Mouse (Mus musculus): ENCODE measurements around the gene Usp5. TPM values are rescaled to one million over a fixed set of nuclear protein-coding genes. Genes with fewer than 3 reads are reported as not detected.
A peak's percentile ranks its signal among the peaks of the same experiment; 100 is the strongest.
"Not testable (repeated sequence)": the region's sequence is repeated elsewhere in the genome, so short reads cannot be mapped to it uniquely, and the experiment has no call there.

Usp5 gene
- total RNA-seq, 2 experiments from 2014 or later = 81.7 to 85.9 TPM

- DNase-seq (ENCODE audit: low spot score in 2 of 2) = no peak
Observed at GRCm38 (mm10) chr6:124840241-124841167, 11.2 kb upstream of the Usp5 start, which contains the start of gene Gnb3. Gene Gnb3, minus strand, starts transcription at chr6:124840275.

- DNase-seq (ENCODE audit: low spot score in 2 of 2) = peak in 1 of 2 experiments; percentile 47
Observed at GRCm38 (mm10) chr6:124839805-124840204, 10.5 kb upstream of the Usp5 start.

GRCm38 (mm10) chr6:124836411-124836810, 7.1 kb upstream of the Usp5 start:
- no peak for DNase-seq (ENCODE audit: low spot score in 2 of 2)

- DNase-seq (ENCODE audit: low spot score in 2 of 2) = no peak
Observed at GRCm38 (mm10) chr6:124835531-124835930, 6.2 kb upstream of the Usp5 start.

- DNase-seq (ENCODE audit: low spot score in 2 of 2) = no peak
Observed at GRCm38 (mm10) chr6:124834512-124835081, 5.3 kb upstream of the Usp5 start.

- no peak for DNase-seq (ENCODE audit: low spot score in 2 of 2)
Observed at GRCm38 (mm10) chr6:124831649-124832048, 2.4 kb upstream of the Usp5 start.

- DNase-seq (ENCODE audit: low spot score in 2 of 2) = not testable (repeated sequence)
Observed at GRCm38 (mm10) chr6:124831199-124831598, 1.9 kb upstream of the Usp5 start.

GRCm38 (mm10) chr6:124829799-124830700, 766 bp upstream of the Usp5 start:
- peak; percentile 70 to 90 for DNase-seq (ENCODE audit: low spot score in 2 of 2)

GRCm38 (mm10) chr6:124828101-124828592, 1.1 kb downstream of the Usp5 start:
- DNase-seq (ENCODE audit: low spot score in 2 of 2) = no peak

GRCm38 (mm10) chr6:124822049-124822448, 7.2 kb downstream of the Usp5 start:
- DNase-seq (ENCODE audit: low spot score in 2 of 2) = no peak

GRCm38 (mm10) chr6:124820891-124821290, 8.4 kb downstream of the Usp5 start:
- no peak for DNase-seq (ENCODE audit: low spot score in 2 of 2)

- DNase-seq (ENCODE audit: low spot score in 2 of 2) = no peak
Observed at GRCm38 (mm10) chr6:124817971-124818370, 11.3 kb downstream of the Usp5 start.

GRCm38 (mm10) chr6:124817563-124817962, 11.7 kb downstream of the Usp5 start:
- no peak for DNase-seq (ENCODE audit: low spot score in 2 of 2)

- no peak for DNase-seq (ENCODE audit: low spot score in 2 of 2)
Observed at GRCm38 (mm10) chr6:124817125-124817524, 12.2 kb downstream of the Usp5 start.

GRCm38 (mm10) chr6:124816611-124817010, 12.7 kb downstream of the Usp5 start:
- no peak for DNase-seq (ENCODE audit: low spot score in 2 of 2)

- no peak for DNase-seq (ENCODE audit: low spot score in 2 of 2)
Observed at GRCm38 (mm10) chr6:124814858-124815774, 14.2 kb downstream of the Usp5 start.

- no peak for DNase-seq (ENCODE audit: low spot score in 2 of 2)
Observed at GRCm38 (mm10) chr6:124814448-124814847, 14.8 kb downstream of the Usp5 start.

GRCm38 (mm10) chr6:124813933-124814332, 15.4 kb downstream of the Usp5 start, which contains the start of gene Tpi1:
Gene Tpi1, minus strand, starts transcription at chr6:124814296.
- peak; percentile 78 to 91 for DNase-seq (ENCODE audit: low spot score in 2 of 2)

GRCm38 (mm10) chr6:124813496-124813895, 15.8 kb downstream of the Usp5 start:
- peak in 1 of 2 experiments; percentile 66 for DNase-seq (ENCODE audit: low spot score in 2 of 2)

- DNase-seq (ENCODE audit: low spot score in 2 of 2) = no peak
Observed at GRCm38 (mm10) chr6:124812848-124813247, 16.4 kb downstream of the Usp5 start.

All from gastrocnemius, postnatal 4 days (tissue).